Mouse (Mus musculus) liver, embryonic 13.5 days (tissue): ENCODE data around the gene D930020B18Rik. TPM values are rescaled to one million over a fixed set of nuclear protein-coding genes. Genes with fewer than 3 reads are reported as not detected.

Experiments used
- ATAC-seq: fragments of 200-750 bp; cut with Nextera tagmentation; 2 replicates; pipeline ENCODE4 v1.8.0; 2017; ENCODE audit warnings: low read depth, mild to moderate bottlenecking, moderate number of reproducible peaks, moderate library complexity
- DNase-seq: peaks from one replicate; pipeline ENCODE4 v3.0.0; 2022
- H3K27ac ChIP-seq: fragments of 300-500 bp; sonication (generic); 2 replicates; pipeline ENCODE4 v1.5.1; 2015; ENCODE audit warnings: moderate library complexity, mild to moderate bottlenecking, inconsistent platforms
- H3K27me3 ChIP-seq: fragments of 300-500 bp; sonication (generic); 2 replicates; pipeline ENCODE4 v1.6.1; 2015; ENCODE audit warnings: mild to moderate bottlenecking, inconsistent platforms
- H3K36me3 ChIP-seq: fragments of 300-500 bp; sonication (generic); 2 replicates; pipeline ENCODE4 v1.6.1; 2015; ENCODE audit warnings: mild to moderate bottlenecking, inconsistent platforms
- H3K4me1 ChIP-seq: fragments of 300-500 bp; sonication (generic); replicated peaks from 2 replicates; pipeline ENCODE4 v1.6.1; 2015; ENCODE audit warnings: inconsistent platforms
- H3K4me2 ChIP-seq: fragments of 300-500 bp; sonication (generic); 2 replicates; pipeline ENCODE4 v1.6.1; 2015; ENCODE audit warnings: inconsistent platforms, mild to moderate bottlenecking, moderate library complexity
- H3K4me3 ChIP-seq: fragments of 300-500 bp; sonication (generic); replicated peaks from 2 replicates; pipeline ENCODE4 v1.5.1; 2015; ENCODE audit warnings: mild to moderate bottlenecking, inconsistent platforms
- H3K9ac ChIP-seq: fragments of 300-500 bp; sonication (generic); 2 replicates; pipeline ENCODE4 v1.6.1; 2015; ENCODE audit warnings: mild to moderate bottlenecking, inconsistent platforms
- H3K9me3 ChIP-seq: fragments of 300-500 bp; sonication (generic); replicated peaks from 2 replicates; pipeline ENCODE4 v1.6.1; 2016; ENCODE audit warnings: inconsistent platforms
- WGBS: fragments of 180-500 bp; shearing (Covaris S2); methylation state at CpG from one replicate; pipeline ENCODE4 v1.1.7; 2015; ENCODE audit not compliant: insufficient replicate concordance; 5-methylcytosine and 5-hydroxymethylcytosine counted together
- polyA plus RNA-seq: library from polyadenylated mRNA; unstranded; fragments of >200 nt; fragmentation: Nextera tagmentation; extraction: Ambion mirVana; gene quantifications from 2 replicates; pipeline ENCODE4 v1.2.1, GENCODE M21; 2015

The D930020B18Rik gene
- polyA plus RNA-seq, 1 experiment from 2014 or later: not detected

DNA sequence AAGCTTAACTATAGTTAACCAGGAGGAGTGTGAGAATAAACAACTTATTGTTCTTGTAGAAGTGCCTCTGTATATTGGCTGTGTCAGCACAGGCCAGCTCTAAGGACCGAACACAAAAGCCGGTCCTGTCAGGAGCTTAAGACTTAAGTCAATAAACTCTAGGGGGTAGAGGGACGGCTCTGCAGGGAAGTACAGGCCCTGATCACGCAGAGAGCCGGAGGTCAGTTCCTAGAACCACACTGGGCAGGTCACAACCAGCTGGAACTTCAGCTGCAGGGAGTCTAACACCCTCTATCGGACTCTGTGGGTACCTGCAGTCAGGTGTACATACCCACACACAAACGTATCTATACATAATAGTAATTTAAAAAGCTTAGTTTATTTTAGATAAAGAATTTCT lies 25.5 kb upstream of the D930020B18Rik start:
- Histone ChIP-seq H3K27ac (no peak overlapping the region; the same call in 1 of the 2 replicates), H3K9ac (no peak overlapping the region), H3K4me2 (no peak overlapping the region), H3K9me3 (no peaks in the 10 kb centered on the region), H3K4me1 (0 out of 2 replicates have a peak, but pooled peaks cover 3% of the 10 kb centered on the region), H3K4me3 (no peak overlapping the region), H3K36me3 (peaks cover 93% of the 10 kb centered on the region), H3K27me3 (no peaks in the 10 kb centered on the region)
- 78% methylated on average over 7 of the region's 7 CpGs for WGBS
- ATAC-seq (peak; percentile 29; the same call in 1 of the 2 replicates), DNase-seq (no peak)

DNA sequence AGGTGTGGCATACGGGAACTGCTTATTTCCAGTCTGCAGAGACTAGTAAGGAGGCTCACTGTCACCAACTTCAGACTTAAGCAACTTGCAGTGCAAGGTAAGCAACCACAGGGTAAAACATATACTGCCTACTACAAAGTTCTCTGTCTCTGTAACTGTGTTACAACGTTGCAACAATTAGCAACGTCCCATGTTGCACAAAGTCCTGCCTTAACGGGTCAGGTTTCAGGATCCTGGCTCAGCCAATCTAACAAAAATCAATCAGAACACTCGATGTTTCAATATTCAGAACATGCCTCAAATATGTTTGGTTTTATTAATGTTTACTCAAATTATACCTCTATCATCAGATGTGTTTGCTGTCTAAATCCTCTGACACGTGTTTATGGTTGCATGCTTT lies 19.0 kb upstream of the D930020B18Rik start:
- no peak overlapping the region for H3K27ac ChIP-seq
- H3K4me2 ChIP-seq: no peak overlapping the region
- no peaks in the 10 kb centered on the region for H3K9me3 ChIP-seq
- no peak for ATAC-seq
- H3K36me3 ChIP-seq: peaks cover 56% of the 10 kb centered on the region
- DNase-seq: no peak
- no peak overlapping the region for H3K9ac ChIP-seq
- peaks cover 33% of the 10 kb centered on the region for H3K4me1 ChIP-seq
- no peak overlapping the region for H3K4me3 ChIP-seq
- H3K27me3 ChIP-seq: no peaks in the 10 kb centered on the region
- WGBS: 81% methylated on average over 6 of the region's 6 CpGs

DNA sequence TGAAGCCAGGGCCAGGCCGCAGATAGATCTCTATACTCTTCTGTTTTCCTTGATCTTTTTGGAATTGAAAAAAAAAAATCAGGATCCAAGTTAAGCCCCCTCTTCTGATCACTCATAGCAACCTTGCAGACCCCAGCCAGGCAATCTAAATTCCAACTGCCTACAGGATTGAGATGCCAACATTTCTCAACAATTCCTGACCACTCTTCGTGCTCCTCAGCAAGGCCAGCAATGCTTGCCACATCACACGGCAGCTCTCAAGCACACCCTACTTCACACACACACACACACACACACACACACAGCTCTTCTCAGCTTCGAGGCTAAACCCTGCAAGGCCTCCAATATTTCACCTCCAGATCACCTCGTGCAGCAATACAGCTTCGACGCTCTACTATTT lies 17.7 kb upstream of the D930020B18Rik start:
- Histone ChIP-seq H3K4me1 (peaks cover 38% of the 10 kb centered on the region), H3K27ac (no peak overlapping the region), H3K36me3 (peaks cover 44% of the 10 kb centered on the region), H3K4me2 (peak overlapping the region; percentile 82), H3K9me3 (no peaks in the 10 kb centered on the region), H3K9ac (peak overlapping the region; percentile 99; the same call in 1 of the 2 replicates), H3K27me3 (no peaks in the 10 kb centered on the region), H3K4me3 (peak overlapping the region; percentile 95)
- WGBS: 76% methylated on average over 7 of the region's 7 CpGs
- no peak for ATAC-seq
- DNase-seq: no peak

DNA sequence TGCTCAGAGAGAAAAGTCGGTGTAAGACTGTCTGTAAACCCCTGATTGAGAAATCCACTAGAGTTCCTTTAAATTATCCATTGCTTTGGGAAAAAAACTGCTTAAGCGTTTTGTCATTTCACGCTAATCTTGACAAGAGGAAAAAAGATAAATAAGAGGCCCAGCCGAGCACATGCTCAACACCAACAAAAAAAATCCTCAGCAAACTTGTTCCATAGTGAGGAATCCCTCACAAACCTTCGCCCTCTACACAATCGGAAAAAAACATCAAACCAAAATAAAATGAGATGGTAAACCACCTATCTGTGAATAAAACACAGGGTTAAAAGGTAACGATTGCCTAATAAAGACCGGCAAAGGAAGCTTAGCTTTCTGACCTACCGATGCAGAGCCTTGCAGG lies 16.4 kb upstream of the D930020B18Rik start:
- DNase-seq: no peak
- 4% methylated on average over 9 of the region's 9 CpGs for WGBS

DNA sequence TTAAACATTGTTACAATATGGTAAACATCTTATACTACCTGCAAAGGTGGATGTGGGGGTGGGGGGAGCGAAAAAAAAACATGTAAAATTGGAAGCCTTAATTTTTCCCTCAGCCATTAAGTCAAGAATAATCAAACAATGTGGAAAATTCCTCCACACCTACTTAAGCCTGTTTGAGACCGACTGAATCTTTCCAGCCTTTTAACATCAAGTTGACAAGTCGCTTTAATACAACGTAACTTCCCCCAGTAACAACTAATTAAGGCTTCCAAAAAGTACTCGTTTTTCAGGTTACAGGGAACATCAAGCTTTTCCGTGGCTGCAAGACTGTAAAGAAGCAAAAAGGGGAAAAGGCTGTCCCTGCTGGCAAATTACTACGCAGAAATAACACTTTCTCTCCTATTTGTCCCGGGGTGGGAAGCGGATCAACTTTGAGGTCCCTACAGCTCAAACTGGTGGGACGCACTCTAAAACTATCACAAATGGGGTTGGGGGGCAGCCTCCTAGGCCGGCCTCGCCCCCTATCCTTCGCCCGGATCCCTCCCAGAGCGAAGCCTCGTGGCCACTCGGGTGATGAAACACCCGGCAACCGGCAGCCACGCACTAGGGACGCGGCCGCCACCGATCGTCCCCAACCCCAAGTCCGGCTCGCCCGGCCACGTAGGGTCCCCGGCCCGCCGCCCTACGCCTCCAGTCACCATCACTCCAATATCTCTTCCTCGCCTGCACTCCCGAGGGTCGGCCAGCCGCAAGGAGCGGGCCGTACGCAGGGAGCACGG lies 15.8 kb upstream of the D930020B18Rik start:
- peaks cover 38% of the 10 kb centered on the region for H3K4me1 ChIP-seq
- peak overlapping the region; percentile 82 for H3K4me2 ChIP-seq
- H3K9ac ChIP-seq: peak overlapping the region; percentile 99
- ATAC-seq: peak; percentile 44
- no peaks in the 10 kb centered on the region for H3K27me3 ChIP-seq
- H3K9me3 ChIP-seq: no peaks in the 10 kb centered on the region
- peak overlapping the region; percentile 95 for H3K4me3 ChIP-seq
- no peak for DNase-seq
- H3K36me3 ChIP-seq: peaks cover 26% of the 10 kb centered on the region
- peak overlapping the region; percentile 95 for H3K27ac ChIP-seq
- 0% methylated on average over 41 of the region's 41 CpGs for WGBS

More for the DNA sequence above, 16.4 kb upstream of the D930020B18Rik start:
- Histone ChIP-seq H3K9ac (peak overlapping the region; percentile 99), H3K27me3 (no peaks in the 10 kb centered on the region), H3K9me3 (no peaks in the 10 kb centered on the region), H3K4me3 (peak overlapping the region; percentile 95), H3K4me1 (peaks cover 38% of the 10 kb centered on the region), H3K36me3 (peaks cover 32% of the 10 kb centered on the region), H3K4me2 (peak overlapping the region; percentile 82), H3K27ac (peak overlapping the region; percentile 95)
- ATAC-seq: no peak

DNA sequence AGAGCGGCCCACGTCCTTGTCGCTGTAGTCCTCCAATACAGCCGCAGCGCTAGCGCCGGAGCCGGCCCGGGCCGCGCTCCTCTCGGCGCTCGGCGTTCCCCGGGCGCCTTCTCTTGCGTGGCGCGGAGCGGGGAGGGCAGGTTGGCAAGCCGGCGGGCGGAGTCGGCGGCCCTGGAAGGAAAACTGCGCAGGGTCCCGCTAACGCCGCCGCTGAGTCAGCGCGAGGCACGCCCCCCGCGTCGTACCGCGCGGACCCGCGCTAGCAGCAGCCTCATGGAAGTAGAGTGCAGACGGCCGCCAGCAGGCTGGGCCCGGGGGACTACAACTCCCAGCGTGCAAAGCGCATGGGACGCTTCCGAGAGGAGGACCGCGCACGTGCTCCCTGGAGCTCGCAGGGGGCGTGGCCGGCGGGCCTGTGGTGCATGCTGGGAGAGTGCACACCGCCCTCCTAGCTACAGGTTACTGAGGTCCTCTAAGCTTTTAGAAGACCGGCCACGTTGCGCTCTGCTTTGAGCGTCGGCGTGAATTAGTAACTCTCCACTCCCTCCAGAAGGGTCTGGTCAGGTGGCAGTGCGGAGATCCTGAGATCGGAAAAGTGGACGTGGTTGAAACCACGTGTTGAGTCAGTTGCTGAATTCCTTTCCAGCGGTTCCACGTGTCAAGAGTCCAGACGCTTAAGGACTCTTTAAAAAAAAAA lies 15.1 kb upstream of the D930020B18Rik start, which contains the start of gene Xpot:
Xpot (minus strand) TSS at position 147 of the 697 bp plus-strand sequence.
- peak; percentile 99 for DNase-seq
- H3K9me3 ChIP-seq: no peaks in the 10 kb centered on the region

DNA sequence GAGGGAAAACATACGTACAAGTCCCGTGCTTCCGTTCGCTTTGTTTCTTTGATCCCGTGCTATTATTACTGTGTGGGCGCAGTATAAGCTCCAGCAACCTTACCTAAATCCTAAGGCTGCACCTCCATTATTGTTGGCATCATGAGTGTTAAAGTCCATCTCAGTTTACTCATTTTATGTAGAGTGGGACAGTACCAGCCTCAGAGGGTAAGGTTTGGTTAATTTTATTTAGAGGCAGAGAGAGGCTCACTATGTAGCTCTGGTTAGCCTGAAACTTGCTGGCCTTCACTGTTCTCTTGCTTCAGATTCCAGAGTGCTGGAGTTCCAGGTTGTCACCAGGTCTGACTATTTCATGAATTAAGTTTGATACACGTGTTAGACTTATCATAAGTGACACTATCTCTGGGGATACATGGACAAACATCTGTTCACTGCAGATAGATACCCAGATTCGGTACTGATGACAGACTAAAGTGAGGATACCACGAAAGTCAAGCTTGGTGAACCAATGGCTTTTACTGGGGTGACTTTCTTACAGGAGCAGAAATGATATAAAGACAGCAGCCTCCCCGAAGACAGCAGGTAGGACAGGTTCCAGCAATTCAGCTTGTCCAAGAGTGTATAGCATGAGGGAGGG lies 14.1 kb upstream of the D930020B18Rik start:
- H3K4me3 ChIP-seq: peak overlapping the region; percentile 95

More for the DNA sequence above, 15.1 kb upstream of the D930020B18Rik start, which contains the start of gene Xpot:
- Histone ChIP-seq H3K4me1 (peaks cover 38% of the 10 kb centered on the region), H3K27ac (peak within 1 kb of the TSS; percentile 95), H3K4me3 (peak within 1 kb of the TSS; percentile 95), H3K9ac (peak within 1 kb of the TSS; percentile 99), H3K4me2 (peak within 1 kb of the TSS; percentile 82), H3K36me3 (peaks cover 19% of the 10 kb centered on the region), H3K27me3 (no peaks in the 10 kb centered on the region)
- under 1% methylated on average over 70 of the region's 70 CpGs for WGBS
- ATAC-seq: peak; percentile 99

DNA sequence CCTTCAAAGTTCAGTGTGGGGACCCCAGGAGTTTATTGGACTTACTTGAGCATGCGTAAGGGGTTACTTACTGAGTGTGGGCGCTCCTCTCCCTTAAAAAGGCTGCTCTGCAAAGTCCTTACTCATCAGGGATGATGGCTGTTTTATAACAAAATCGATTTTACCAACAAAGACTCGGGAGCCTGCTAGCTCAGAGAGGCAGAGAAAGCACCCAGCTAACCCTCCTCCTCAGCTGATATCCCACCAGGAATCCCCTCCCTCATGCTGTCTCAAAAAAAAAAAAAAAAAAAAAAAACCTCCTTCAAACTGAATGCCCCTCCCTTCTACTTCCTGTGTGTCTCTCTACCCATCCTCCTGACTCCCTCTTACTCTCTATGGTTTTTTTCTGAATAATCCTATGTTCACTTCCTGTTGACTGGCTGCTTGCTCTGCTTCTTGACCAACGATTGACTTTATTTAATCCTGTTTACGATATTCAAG lies 12.8 kb upstream of the D930020B18Rik start:
- Histone ChIP-seq H3K9ac (no peak overlapping the region), H3K9me3 (no peaks in the 10 kb centered on the region), H3K4me2 (no peak overlapping the region), H3K4me3 (no peak overlapping the region), H3K4me1 (peaks cover 32% of the 10 kb centered on the region), H3K27me3 (no peaks in the 10 kb centered on the region), H3K36me3 (no peaks in the 10 kb centered on the region), H3K27ac (no peak overlapping the region)
- WGBS: 72% methylated on average over 6 of the region's 6 CpGs
- no peak for DNase-seq
- ATAC-seq: no peak

More for the DNA sequence above, 14.1 kb upstream of the D930020B18Rik start:
- H3K9me3 ChIP-seq: no peaks in the 10 kb centered on the region
- H3K27me3 ChIP-seq: no peaks in the 10 kb centered on the region
- ATAC-seq (no peak), DNase-seq (no peak)
- H3K36me3 ChIP-seq: peaks cover 9% of the 10 kb centered on the region
- H3K4me2 ChIP-seq: peak overlapping the region; percentile 82
- WGBS: 67% methylated on average over 10 of the region's 10 CpGs
- peaks cover 38% of the 10 kb centered on the region for H3K4me1 ChIP-seq
- peak overlapping the region; percentile 70; the same call in 1 of the 2 replicates for H3K9ac ChIP-seq
- peak overlapping the region; percentile 64 for H3K27ac ChIP-seq

DNA sequence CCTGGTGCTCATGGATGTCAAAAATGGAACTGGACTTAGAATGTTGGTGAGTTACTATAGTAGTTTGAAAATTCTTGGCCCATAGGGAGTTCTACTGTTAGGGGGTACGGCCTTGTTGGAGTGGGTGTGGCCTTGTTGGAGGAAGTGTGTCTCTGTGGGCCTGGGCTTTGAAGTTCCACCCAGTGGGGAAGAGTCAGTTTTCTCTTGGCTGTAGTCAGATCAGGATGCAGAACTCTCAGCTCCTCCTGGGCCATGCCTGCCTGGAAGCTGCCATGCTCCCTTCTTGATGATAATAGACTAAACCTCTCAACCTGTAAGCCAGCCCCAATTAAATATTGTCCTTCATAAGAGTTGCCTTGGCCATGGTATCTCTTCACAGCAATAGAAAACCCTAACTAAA lies 7.2 kb upstream of the D930020B18Rik start:
- no peaks in the 10 kb centered on the region for H3K36me3 ChIP-seq
- no peak overlapping the region for H3K4me3 ChIP-seq
- ATAC-seq (no peak), DNase-seq (no peak)
- no peak overlapping the region for H3K9ac ChIP-seq
- no peaks in the 10 kb centered on the region for H3K27me3 ChIP-seq
- 19% methylated on average over 1 of the region's 1 CpGs for WGBS
- no peak overlapping the region for H3K27ac ChIP-seq
- H3K9me3 ChIP-seq: no peaks in the 10 kb centered on the region
- no peak overlapping the region for H3K4me2 ChIP-seq
- 0 out of 2 replicates have a peak, but pooled peaks cover 3% of the 10 kb centered on the region for H3K4me1 ChIP-seq

DNA sequence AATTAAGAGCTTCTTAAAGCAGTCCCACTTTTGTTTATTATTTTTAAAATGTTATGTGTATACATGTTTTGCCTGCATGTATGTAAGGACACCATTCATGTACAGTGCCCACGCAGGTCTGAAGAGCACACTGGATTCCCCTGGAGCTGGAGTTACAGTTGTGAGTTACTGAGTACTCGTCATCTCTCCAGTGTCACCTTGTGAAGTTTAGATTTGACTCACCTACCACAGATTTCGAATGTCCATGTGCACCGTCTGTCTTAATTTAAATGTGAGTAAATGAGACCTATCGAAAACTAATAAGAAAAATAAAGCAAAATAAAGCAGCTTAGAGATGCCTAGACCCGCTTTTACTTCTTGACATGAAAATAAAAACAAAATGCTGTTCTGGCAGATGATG lies 5.1 kb upstream of the D930020B18Rik start:
- Histone ChIP-seq H3K4me1 (0 out of 2 replicates have a peak, but pooled peaks cover 6% of the 10 kb centered on the region), H3K9me3 (no peaks in the 10 kb centered on the region), H3K27ac (no peak overlapping the region), H3K4me3 (no peak overlapping the region), H3K36me3 (no peaks in the 10 kb centered on the region), H3K4me2 (no peak overlapping the region), H3K27me3 (peaks cover 18% of the 10 kb centered on the region), H3K9ac (no peak overlapping the region)
- 72% methylated on average over 6 of the region's 6 CpGs for WGBS
- ATAC-seq (no peak), DNase-seq (no peak)

DNA sequence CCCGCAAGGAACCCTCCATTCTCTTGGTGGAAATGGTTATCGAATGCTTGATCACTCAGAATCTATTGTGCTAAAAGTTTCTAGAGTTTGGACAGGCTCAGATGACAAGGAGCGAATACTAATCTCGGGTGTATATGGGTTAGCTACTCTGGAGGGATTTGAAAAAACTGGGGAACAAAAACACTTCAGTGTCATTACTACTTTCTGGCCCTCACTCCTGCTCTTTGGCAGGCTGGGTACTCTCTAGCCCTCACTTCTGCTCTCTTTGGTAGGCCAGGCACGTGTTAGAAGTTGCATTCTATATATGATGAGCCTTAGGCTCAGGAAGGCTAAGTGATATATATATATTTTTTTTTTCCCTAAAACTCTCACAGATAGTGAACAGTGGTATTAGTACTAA lies 1.8 kb upstream of the D930020B18Rik start:
- H3K4me1 ChIP-seq: peaks cover 11% of the 10 kb centered on the region
- H3K27me3 ChIP-seq: peaks cover 46% of the 10 kb centered on the region
- no peak for DNase-seq
- no peaks in the 10 kb centered on the region for H3K36me3 ChIP-seq
- no peak for ATAC-seq
- H3K9ac ChIP-seq: no peak overlapping the region
- no peak overlapping the region for H3K4me3 ChIP-seq
- 73% methylated on average over 5 of the region's 5 CpGs for WGBS
- no peak overlapping the region for H3K27ac ChIP-seq
- no peaks in the 10 kb centered on the region for H3K9me3 ChIP-seq
- H3K4me2 ChIP-seq: no peak overlapping the region
